Mouse (Mus musculus): Measurements from ENCODE around the gene Megf11.

- no peak for TF ChIP-seq CTCF (IDR thresholded peaks at IDR 0.05)
- no peak for TF ChIP-seq POLR2A (IDR thresholded peaks at IDR 0.05; ENCODE audit: insufficient read depth, low read depth, low read length)
These were observed 205.2 kb downstream of the Megf11 start for GRCm38 (mm10) chr9:64590634-64591041.
